Mouse (Mus musculus) stomach, embryonic 14.5 days (tissue): ENCODE measurements at regions not wholly inside any gene's neighbourhood (a gene's known extent, or its start where the extent isn't known, plus 50 kb on each side); places are given as distances from the start of the nearest gene placed in this dataset.

Experiments used
- ATAC-seq: fragments of 200-750 bp; cut with Nextera tagmentation; 2 replicates; pipeline ENCODE4 v1.8.0; 2017; ENCODE audit warnings: low read depth, moderate TSS enrichment; ENCODE audit not compliant: insufficient number of reproducible peaks, insufficient read depth, low FRiP score
- H3K27ac ChIP-seq: fragments of 300-500 bp; sonication (generic); 2 replicates; pipeline ENCODE4 v1.5.1; 2014; ENCODE audit warnings: mild to moderate bottlenecking, low read length, moderate library complexity, mixed read lengths
- H3K27me3 ChIP-seq: fragments of 300-500 bp; sonication (generic); 2 replicates; pipeline ENCODE4 v1.6.1; 2014; ENCODE audit warnings: low read length, control low read depth, mixed read lengths; ENCODE audit not compliant: control insufficient read depth, insufficient read depth
- H3K36me3 ChIP-seq: fragments of 300-500 bp; sonication (generic); 2 replicates; pipeline ENCODE4 v1.6.1; 2014; ENCODE audit warnings: mild to moderate bottlenecking, control low read depth, low read length, moderate library complexity, mixed read lengths; ENCODE audit not compliant: control insufficient read depth, insufficient read depth
- H3K4me1 ChIP-seq: fragments of 300-500 bp; sonication (generic); 2 replicates; pipeline ENCODE4 v1.6.1; 2014; ENCODE audit warnings: low read length, control low read depth, mixed read lengths; ENCODE audit not compliant: control insufficient read depth, insufficient read depth
- H3K4me2 ChIP-seq: fragments of 300-500 bp; sonication (generic); replicated peaks from 2 replicates; pipeline ENCODE4 v1.6.1; 2014; ENCODE audit warnings: low read depth, low read length, control low read depth
- H3K4me3 ChIP-seq: fragments of 300-500 bp; sonication (generic); 2 replicates; pipeline ENCODE4 v1.5.1; 2014; ENCODE audit warnings: low read depth, low read length, control low read depth
- H3K9ac ChIP-seq: fragments of 300-500 bp; sonication (generic); replicated peaks from 2 replicates; pipeline ENCODE4 v1.6.1; 2014; ENCODE audit warnings: low read depth, mild to moderate bottlenecking, control low read depth, low read length, moderate library complexity, mixed read lengths
- H3K9me3 ChIP-seq: fragments of 300-500 bp; sonication (generic); 2 replicates; pipeline ENCODE4 v1.6.1; 2016; ENCODE audit warnings: low read depth, low read length, control low read depth; ENCODE audit not compliant: control insufficient read depth
- WGBS: fragments of 180-500 bp; shearing (Covaris S2); extraction: QIAGEN DNeasy Blood & Tissue Kit; methylation state at CpG from one replicate; pipeline ENCODE4 v1.1.7; 2014; 5-methylcytosine and 5-hydroxymethylcytosine counted together

- H3K4me2 ChIP-seq, result no peak overlapping the region
- no peaks in the 10 kb centered on the region for H3K9me3 ChIP-seq
- 0 out of 2 replicates have a peak, but pooled peaks cover 4% of the 10 kb centered on the region for H3K4me1 ChIP-seq
- no peak overlapping the region for H3K9ac ChIP-seq
- ATAC-seq, result no peak
- H3K27me3 ChIP-seq, result no peaks in the 10 kb centered on the region
- H3K4me3 ChIP-seq, result no peak overlapping the region
- 61% methylated on average over 12 of the region's 12 CpGs for WGBS
- H3K27ac ChIP-seq, result no peak overlapping the region
- no peaks in the 10 kb centered on the region for H3K36me3 ChIP-seq
Measured at GRCm38 (mm10) chr4:46257061-46257795, 61.1 kb upstream of the Xpa start.

DNA sequence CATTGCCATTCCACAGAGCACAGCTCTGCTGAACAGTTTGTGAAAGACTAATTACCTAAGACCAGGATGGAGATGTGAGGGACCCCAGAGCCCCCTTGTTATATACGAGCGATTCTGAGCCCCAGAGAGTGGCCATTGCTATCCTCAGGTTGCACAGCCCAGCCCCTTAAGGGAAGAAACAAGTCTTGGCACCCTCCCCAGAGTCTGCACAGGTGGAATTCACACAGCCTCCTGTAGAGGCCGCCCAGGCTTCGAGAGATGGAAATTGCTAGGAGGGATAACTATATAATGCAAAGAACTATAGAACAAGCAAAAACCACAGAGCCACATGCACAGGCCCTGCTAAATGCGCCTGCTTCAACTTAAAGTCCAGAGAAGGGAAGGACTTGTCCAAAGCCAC, 62.7 kb upstream of the Xpa start:
- Histone ChIP-seq H3K4me1 (0 out of 2 replicates have a peak, but pooled peaks cover 4% of the 10 kb centered on the region), H3K27me3 (no peaks in the 10 kb centered on the region), H3K9me3 (no peaks in the 10 kb centered on the region), H3K36me3 (no peaks in the 10 kb centered on the region), H3K4me2 (no peak overlapping the region), H3K27ac (no peak overlapping the region), H3K4me3 (no peak overlapping the region), H3K9ac (no peak overlapping the region)
- WGBS, result 62% methylated on average over 5 of the region's 5 CpGs
- no peak for ATAC-seq

DNA sequence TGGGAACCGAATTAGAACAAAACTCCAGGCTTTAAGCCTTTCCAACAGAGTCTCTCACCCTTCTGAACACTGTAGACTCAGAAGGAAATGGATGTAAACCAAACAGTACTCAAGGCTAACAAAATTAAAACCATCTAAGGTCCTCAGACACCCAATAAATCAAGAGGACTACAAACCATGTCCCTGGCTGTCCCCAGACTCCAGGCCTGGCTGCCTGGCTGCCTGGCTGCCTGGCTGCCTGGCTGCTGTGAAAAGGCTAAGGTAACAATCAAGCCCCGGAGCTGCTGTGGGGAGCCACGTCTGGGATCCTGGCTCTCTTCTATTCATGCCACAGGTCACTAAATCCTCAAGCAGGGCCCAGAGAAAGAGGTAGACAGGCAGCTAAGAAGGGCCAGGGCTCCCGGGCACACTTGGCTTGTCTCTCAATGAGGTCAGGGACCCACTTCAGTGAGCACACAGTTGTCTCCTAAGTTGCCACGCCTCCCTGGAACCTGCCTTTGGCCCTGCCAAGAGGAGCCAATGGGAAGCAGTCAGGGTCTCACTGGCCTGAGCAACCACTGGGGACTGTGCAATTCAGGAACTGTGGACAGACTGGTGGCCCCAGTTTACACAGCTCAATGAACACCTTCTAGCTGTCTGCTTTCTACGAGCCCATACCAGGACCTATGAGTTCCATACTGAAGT, 72.6 kb upstream of the Xpa start:
- H3K36me3 ChIP-seq, result no peaks in the 10 kb centered on the region
- ATAC-seq, result no peak
- H3K27ac ChIP-seq, result no peak overlapping the region
- H3K4me1 ChIP-seq, result 0 out of 2 replicates have a peak, but pooled peaks cover 7% of the 10 kb centered on the region
- no peak overlapping the region for H3K4me3 ChIP-seq
- 48% methylated on average over 6 of the region's 6 CpGs for WGBS
- no peak overlapping the region for H3K9ac ChIP-seq
- H3K27me3 ChIP-seq, result no peaks in the 10 kb centered on the region
- no peaks in the 10 kb centered on the region for H3K9me3 ChIP-seq
- H3K4me2 ChIP-seq, result no peak overlapping the region

GRCm38 (mm10) chr4:46271066-46271465, 72.3 kb upstream of the Foxe1 start:
- Histone ChIP-seq H3K4me2 (no peak overlapping the region), H3K4me3 (no peak overlapping the region), H3K36me3 (no peaks in the 10 kb centered on the region), H3K4me1 (0 out of 2 replicates have a peak, but pooled peaks cover 7% of the 10 kb centered on the region), H3K27me3 (no peaks in the 10 kb centered on the region), H3K9ac (no peak overlapping the region), H3K9me3 (no peaks in the 10 kb centered on the region), H3K27ac (no peak overlapping the region)
- no peak for ATAC-seq
- 0% methylated on average over 2 of the region's 2 CpGs for WGBS

GRCm38 (mm10) chr4:46275773-46276172, 67.6 kb upstream of the Foxe1 start:
- Histone ChIP-seq H3K27ac (no peak overlapping the region), H3K4me1 (0 out of 2 replicates have a peak, but pooled peaks cover 3% of the 10 kb centered on the region), H3K4me3 (no peak overlapping the region), H3K27me3 (no peaks in the 10 kb centered on the region), H3K9ac (no peak overlapping the region), H3K36me3 (no peaks in the 10 kb centered on the region), H3K9me3 (no peaks in the 10 kb centered on the region), H3K4me2 (no peak overlapping the region)
- ATAC-seq, result no peak
- 87% methylated on average over 3 of the region's 3 CpGs for WGBS

GRCm38 (mm10) chr4:46276851-46277581, 66.4 kb upstream of the Foxe1 start:
- no peak for ATAC-seq
- no peak overlapping the region for H3K9ac ChIP-seq
- no peaks in the 10 kb centered on the region for H3K36me3 ChIP-seq
- H3K27me3 ChIP-seq, result no peaks in the 10 kb centered on the region
- H3K4me2 ChIP-seq, result peak overlapping the region; percentile 22
- H3K27ac ChIP-seq, result no peak overlapping the region
- no peak overlapping the region for H3K4me3 ChIP-seq
- WGBS, result 10% methylated on average over 19 of the region's 19 CpGs
- no peaks in the 10 kb centered on the region for H3K9me3 ChIP-seq
- 0 out of 2 replicates have a peak, but pooled peaks cover 3% of the 10 kb centered on the region for H3K4me1 ChIP-seq

GRCm38 (mm10) chr4:46286955-46287354, 56.5 kb upstream of the Foxe1 start:
- WGBS, result 93% methylated on average over 9 of the region's 9 CpGs
- no peak overlapping the region for H3K4me2 ChIP-seq
- H3K36me3 ChIP-seq, result no peaks in the 10 kb centered on the region
- no peak overlapping the region for H3K4me3 ChIP-seq
- no peak overlapping the region for H3K27ac ChIP-seq
- H3K27me3 ChIP-seq, result no peaks in the 10 kb centered on the region
- H3K9me3 ChIP-seq, result no peaks in the 10 kb centered on the region; the same call in 1 of the 2 replicates
- no peak for ATAC-seq
- H3K9ac ChIP-seq, result no peak overlapping the region
- H3K4me1 ChIP-seq, result no peaks in the 10 kb centered on the region

GRCm38 (mm10) chr4:46291620-46292254, 51.7 kb upstream of the Foxe1 start:
- Histone ChIP-seq H3K4me1 (no peaks in the 10 kb centered on the region), H3K36me3 (no peaks in the 10 kb centered on the region), H3K27ac (no peak overlapping the region), H3K9ac (no peak overlapping the region), H3K4me3 (no peak overlapping the region), H3K27me3 (no peaks in the 10 kb centered on the region), H3K4me2 (no peak overlapping the region), H3K9me3 (no peaks in the 10 kb centered on the region; the same call in 1 of the 2 replicates)
- no peak for ATAC-seq
- 31% methylated on average over 10 of the region's 10 CpGs for WGBS
